Mouse (Mus musculus) heart, adult 8-10 months (tissue): Measurements from ENCODE around the gene Rbm4. TPM values are rescaled to one million over a fixed set of nuclear protein-coding genes. Genes with fewer than 3 reads are reported as not detected.
"Not testable (repeated sequence)": the region's sequence is repeated elsewhere in the genome, so short reads cannot be mapped to it uniquely, and the experiment has no call there.

Experiments
- DNase-seq: peaks from one replicate; pipeline ENCODE4 v3.0.0; 2022; ENCODE audit warnings: low spot score
- total RNA-seq, 4 experiments: library from RNA; stranded (reverse); gene quantifications; 2 replicates each; pipeline ENCODE4 v1.2.4; 2022

The Rbm4 gene
- 10 to 100 TPM; 38.2 to 44.5 (median 43.4) TPM for total RNA-seq

DNA sequence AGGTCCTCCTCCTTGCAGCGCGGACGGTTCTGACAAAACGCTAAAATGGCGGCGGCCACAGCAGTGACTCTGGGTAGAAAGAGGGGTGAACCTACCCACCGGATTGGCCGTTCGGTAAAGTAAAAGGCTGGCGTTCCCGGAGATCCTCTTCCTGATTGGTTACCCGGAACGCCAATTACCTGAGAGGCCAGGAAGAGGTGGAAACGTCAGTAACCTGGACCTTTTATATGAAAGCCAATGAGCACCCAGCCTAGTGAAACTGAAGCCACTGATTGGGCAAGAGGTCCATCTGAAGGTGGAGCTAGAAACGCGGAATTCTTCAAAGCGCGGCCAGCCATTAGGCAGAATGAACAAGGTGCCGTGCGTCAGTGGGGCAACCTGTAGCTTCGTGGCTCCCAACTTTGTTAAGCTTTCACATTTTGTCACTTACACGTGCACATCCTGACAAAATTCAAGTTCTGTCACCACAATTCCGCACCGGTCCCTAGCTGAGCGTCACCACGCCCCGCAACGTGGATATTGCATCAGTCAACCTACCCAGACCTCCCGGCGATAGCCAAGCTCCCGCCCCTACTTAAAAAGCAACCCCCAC, at the start of gene Rbm4:
Rbm4 (minus strand) TSS at position 71 of the 592 bp plus-strand sequence.
- peak; percentile 100 for DNase-seq

DNA sequence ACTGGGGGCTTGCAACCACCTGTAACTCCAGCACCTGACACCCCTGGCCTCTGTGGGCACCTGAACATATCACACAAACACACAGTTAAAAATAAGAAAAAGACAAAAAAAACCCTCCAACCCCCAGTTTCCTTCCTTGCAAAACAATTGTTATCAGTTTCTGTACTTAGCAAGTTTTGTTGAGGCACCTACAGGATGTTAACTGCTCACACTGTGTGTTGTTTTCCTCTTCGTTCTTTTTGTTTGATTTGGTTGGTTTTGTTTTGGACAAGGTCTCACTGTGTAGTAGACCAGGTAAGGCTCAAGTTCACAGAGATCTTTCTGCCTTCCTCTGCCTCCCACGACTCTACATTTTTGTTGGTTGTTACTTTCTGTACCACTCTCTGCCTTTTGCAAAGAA, 48.9 kb upstream of the Rbm4 start:
- DNase-seq = no peak

DNA sequence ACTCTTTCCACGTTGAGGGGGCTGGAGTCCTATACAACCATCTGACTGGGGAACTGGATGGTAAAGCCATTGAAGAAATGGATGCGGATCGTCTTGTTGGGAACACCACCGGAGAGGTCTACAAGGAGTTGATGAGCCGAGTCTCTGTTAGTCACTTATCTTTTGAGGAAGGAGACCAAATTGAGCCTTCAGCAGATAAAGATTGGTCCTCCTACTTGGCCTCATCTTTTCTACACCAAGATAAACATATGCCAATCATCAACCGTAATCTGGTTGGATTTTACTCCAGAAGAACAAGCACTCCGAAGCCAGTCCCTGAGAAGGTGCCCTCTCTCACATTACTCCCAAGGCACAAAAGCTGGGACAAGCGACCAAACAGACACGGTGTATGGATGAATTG, 47.1 kb upstream of the Rbm4 start:
- DNase-seq = no peak

DNA sequence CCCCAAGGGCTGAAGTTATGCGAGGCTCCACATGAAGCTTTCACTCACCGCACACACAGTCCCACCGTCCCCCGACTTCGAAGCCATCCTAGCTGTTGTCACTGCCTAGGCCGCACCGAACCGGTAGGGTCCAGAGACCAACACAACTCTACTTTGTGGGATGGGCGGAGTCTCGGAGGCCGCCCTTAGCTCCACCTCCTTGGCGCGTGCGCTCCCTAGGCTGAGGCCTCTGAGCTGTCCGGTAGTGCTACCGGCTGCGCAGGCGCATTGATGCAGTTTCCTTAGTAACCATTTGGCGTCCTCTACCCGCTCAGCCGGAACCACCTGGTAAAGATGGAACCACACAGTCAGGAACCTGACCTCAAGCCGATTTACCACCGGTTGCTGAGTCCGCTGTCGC, 45.4 kb upstream of the Rbm4 start, which contains the start of the genes Ccs and Ccdc87:
Ccs (minus strand) TSS at position 184 of the 400 bp plus-strand sequence.
Ccdc87 (plus strand) TSS at position 218 of the 400 bp plus-strand sequence.
- DNase-seq = peak; percentile 97

DNA sequence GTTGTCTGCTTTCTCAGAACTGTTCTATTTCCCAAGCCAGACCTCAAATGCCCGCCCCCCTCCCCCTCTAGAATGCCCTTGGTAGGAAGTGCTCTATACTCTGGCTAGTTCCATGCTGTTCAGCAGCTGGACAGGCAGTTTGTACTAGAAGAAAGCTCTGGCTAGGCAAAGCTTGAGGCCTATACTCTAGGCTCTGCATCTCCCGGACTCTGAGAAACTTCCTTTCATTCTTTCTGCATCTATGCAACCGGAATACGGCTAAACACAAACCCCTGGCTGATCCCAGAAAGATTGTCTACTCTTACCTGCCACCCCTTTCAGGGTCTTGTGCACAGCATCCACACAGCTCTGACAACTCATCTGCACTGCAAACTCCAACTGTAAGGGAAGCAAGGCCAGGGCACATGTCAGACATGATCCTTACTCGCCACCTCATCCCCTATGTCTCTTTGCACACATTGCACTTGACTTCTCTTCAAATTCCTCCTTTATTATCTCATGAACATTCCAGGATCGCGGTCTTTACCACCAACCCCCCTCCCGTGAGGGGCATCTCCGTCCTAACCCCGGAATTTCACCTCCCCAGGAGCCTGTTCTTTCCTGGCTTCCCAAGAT, 44.9 kb upstream of the Rbm4 start:
- no peak for DNase-seq

DNA sequence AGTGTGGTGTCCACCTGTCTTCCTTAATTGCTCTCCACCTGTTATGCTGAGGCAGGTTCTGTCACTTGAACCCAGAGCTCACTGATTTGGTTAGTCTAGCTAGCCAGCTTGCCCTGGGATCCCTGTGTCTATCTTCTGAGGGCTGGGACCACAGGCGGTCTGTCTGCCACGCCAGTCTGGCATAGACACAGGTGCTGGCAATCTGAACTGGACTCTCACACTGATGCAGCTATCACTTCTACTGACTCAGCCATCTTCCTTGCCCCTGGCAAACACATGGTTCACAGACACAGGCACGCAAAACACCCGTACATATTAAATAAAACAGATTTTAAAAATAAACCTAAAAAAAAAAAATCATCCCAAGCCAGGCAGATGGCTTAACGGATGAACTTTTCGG, 43.3 kb upstream of the Rbm4 start:
- DNase-seq = no peak

DNA sequence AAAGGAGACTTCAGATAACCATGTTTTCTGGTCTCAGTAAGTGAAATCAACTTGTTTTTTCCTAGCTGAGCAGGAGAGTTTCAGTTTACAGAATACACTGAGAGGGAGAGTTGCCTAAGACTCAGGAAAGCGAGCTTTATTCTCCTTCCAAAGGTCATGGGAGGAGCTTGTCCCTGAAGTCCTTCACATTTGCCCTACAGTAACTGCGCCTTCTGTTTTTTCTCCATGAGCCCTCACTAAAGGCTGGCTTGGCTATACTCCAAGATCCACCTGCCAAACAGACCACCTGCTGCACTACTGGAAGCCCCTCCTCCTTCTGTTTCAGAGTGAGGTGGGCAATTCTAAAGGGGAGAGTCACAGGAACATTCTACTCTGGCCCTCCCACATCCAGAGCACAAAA, 42.4 kb upstream of the Rbm4 start:
- DNase-seq = no peak

DNA sequence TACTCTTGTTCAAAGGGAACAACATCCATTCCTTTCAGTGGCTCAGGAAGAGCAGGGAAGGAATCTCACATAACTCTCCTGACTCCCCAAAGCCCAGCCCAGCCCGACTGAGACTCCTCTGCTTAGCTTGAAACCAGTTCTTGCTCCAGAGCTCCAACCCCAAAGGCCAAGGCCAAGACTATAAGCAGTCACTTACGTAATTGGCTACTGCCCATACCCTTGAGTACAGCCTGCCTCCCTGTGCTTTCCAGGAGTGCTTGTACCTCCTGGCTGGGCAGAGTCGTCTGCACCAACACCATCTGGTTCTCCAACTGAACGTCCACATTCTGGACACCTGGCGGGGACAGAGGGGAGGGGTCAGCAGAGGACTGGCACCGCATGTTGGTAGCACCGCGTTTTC, 40.3 kb upstream of the Rbm4 start:
- DNase-seq = no peak

DNA sequence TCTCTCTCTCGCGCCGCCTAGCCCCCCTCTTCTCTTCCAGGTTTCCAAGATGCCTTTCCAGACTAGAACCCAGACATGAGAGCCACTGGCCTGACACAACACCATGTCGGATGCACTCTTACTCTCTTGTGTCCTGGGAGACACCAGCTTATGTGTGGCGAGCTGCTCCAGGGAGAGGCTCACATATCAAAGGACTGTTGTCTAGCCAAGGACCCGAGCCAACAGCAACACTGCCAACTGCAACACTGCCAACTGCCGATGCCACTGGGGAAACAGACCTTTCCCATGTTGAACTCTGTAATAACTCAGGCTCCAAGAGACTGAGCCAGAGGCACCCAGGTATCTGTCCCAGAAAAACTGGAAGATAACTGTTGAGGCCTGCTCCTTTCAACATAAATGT, 35.5 kb upstream of the Rbm4 start:
- peak; percentile 69 for DNase-seq

DNA sequence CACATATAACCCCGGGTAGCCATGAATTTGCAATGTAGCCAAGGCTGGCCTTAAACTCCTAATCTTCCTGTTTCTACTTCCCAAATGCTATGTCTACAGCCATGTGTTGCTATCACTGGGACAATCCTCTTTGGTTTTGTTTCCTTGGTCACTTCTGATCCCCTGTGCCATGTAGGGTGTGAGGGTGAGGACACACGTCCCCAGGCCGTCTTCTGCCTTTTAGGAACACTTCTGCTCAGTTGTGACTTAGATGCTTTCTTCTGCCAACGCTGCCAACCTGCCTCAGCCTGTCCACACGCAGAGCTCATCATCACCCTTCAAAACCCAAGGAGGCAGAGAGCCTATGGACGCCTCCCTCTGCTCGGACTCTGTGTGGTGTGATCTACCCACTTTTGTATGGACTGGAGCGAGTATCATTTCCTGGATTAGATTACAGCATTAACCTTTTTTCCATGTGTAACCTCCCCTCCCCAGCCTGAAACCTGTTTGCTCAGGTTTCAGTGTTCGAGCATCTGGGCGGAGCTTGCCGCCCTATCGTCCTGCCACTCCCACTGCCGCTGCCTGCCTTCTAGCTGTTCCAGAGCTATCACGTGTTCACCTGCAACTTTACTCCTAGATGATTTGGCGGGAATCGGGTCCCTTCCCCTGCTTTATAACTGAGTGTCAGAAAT, 34.9 kb upstream of the Rbm4 start:
- no peak for DNase-seq

DNA sequence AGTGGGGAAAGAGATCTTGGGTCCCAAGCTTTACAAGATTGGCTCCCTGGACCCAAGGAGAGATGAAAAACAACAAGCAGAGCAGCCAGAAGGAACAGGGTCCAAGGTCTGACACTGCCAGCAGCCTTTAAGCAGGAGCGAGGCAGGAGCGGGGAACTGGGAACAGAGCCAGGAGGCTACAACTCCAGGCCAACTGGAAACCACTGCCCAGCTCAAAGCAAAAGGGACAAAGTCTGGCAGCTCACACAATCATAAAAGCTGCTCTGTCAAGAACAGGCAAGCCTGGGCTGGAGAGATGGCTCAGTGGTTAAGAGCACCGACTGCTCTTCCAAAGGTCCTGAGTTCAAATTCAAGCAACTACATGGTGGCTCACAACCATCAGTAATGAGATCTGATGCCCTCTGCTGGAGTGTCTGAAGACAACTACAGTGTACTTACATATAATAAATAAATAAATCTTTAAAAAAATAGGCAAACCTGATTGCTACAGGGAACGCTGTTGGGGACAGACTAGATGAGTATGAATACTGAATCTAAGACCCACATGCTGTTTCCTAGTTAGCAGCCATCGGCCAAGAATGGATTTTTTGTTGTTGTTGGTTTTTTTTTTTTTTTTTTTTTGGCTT, 27.1 kb upstream of the Rbm4 start:
- DNase-seq = peak; percentile 78

DNA sequence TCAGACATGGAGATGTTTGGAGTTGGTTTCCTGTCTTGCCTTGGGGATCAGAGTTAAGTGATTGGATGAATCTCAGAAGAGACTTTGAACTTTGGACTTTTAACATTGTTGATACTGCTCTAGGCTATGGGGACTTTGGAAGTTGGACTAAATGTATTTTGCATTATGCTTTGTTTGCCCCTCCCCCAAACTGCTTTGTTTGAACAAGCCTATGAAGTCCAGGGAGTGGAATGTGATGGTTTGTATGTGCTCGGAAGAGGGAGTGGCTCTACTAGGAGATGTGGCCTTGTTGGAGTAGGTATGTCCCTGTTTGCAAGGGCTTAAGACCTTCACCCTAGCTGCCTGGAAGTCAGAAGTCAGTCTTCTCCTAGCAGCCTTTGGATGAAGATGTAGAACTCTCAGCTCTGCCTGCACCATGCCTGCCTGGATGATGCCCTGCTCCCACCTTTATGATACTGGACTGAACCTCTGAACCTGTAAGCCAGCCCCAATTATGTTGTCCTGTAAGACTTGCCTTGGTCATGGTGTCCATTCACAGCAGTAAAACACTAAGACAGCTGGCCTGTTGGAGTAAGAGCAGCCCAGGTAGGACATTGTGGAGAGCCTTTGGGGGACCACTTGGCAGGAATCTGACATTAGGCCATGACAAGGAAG, 23.6 kb upstream of the Rbm4 start:
- DNase-seq = no peak

DNA sequence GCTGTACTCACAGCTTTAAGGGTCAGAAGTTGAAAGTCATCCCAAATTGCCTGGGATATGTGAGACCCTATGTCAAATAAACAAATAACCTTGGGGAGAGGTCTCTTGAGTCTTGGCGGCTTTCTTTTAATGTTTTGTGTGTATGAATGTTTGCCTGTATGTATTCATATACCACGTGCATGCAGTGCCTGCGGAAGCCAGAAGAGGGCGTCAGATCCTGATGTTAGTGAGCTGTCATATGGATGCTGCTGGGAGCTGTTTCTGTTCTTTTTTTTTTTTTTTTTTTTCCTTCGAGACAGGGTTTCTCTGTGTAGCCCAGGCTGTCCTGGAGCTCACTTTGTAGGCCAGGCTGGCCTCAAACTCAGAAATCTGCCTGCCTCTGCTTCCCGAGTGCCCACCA, 19.3 kb upstream of the Rbm4 start:
- DNase-seq = no peak

DNA sequence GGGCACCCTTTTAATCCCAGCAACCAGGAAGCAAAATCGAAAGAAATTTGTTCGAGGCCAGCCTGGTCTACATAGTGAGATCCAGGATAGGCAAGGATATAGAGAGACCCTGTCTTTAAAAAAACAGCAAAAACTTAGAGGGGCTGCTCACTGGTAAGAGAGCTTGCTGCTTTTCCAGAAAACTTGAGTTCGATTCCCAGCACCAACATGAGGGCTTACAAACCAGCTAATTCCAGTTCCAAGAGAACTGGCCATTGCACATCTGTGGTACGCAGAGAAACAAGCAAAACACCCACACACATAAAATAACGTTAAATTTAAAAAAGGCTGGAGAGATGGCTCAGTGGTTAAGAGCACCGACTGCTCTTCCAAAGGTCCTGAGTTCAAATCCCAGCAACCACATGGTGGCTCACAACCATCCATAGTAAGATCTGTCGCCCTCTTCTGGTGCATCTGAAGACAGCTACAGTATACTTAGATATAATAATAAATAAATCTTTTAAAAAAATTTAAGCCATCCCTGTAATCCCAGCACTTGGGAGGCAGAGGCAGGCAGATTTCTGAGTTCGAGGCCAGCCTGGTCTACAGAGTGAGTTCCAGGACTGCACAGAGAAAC, 18.7 kb upstream of the Rbm4 start:
- DNase-seq = not testable (repeated sequence)

DNA sequence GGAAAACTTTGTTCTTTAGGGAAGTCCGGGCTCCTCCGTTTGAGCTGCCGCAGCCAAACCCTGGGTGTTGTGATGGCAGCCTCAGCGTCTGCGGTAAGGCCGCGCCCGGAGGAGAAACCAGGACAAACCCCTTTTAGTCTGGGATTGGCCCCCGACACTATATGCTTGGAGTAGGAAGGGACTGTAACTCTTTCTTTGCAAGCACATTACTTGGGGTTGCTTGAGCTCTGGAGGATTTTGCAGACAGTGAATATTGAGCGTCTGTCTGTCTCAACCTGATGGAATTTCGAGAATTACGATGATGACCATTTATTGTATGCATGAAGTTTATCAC, 18.2 kb upstream of the Rbm4 start:
- no peak for DNase-seq

DNA sequence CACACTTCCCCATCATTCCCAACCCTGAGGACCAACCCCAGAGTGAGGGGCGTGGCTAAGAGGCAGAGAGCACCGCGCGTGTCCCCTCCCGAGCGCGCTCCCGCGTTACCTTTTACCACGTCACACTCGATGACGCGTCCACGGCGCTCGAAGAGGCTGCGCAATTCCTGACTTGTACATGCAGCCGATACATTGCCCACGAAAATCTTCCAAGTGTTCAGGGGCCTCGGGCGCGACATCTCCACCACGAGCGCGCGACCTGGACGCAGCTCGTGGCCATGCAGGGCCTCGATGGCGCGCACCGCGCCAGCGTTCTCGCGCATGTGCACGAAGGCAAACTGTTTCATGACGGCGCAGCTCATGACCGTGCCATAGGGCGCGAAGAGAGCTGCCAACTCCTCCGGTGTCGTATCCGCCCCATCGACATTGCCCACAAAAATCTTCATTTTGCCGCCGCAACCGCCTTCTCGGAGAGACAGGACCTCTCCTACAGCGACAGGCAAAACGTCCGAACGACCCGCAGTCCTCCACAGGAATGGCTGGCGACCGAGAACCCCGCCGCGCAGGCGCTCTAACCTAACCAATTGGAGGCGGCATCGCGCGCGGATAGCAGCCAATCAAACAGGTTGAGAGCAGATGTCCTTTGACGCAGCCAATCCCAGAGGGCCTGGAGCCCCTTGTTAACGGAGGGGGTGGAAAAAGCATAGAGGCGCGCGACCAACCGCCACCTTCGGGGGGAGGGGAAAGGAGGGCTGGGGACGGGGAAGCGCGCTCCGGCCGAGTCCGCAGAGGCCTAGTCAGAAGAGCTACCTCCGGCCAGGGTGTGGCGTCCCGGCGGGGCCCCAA, 17.6 kb upstream of the Rbm4 start, which contains the start of the genes Gm21992 and Rbm14:
Gm21992 (minus strand) TSS at position 550 of the 846 bp plus-strand sequence.
Rbm14 (minus strand) TSS at position 572 of the 846 bp plus-strand sequence.
- DNase-seq = peak; percentile 99

DNA sequence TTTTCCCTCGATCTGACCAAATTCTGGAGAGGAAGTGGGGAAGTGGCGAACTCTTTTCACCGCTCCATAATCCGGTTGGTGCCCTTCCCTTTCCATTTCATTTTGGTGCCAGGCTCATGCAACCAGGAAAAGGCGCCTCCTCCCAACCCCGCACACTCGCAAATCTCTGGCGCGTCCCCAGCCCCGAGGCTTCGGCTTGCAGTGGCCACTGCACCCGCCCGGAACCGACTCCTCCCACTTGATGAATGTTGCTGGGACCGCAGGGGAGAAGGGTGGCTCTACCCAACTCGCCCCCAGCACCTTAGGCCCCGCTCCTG, 17.0 kb upstream of the Rbm4 start:
- DNase-seq = peak; percentile 20

DNA sequence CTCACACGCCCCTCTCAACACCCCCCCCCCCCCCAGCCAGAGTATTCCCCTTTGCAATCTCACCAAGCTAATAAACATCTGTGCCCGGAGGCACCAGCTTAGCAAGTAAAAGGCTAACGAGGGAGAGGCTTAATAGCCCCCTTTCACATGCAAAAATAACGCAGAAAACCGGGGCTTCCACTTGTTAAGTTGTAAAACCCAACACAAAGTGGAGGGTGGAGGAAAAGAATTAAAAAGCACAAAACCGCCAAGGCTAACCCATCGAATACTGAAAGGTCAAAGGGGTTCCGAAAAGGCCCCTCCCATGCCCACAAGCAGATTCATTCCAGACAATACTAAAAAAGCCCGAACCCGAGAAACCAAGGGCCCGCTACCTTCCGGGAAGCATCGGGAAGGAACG, 16.6 kb upstream of the Rbm4 start:
- DNase-seq = no peak

DNA sequence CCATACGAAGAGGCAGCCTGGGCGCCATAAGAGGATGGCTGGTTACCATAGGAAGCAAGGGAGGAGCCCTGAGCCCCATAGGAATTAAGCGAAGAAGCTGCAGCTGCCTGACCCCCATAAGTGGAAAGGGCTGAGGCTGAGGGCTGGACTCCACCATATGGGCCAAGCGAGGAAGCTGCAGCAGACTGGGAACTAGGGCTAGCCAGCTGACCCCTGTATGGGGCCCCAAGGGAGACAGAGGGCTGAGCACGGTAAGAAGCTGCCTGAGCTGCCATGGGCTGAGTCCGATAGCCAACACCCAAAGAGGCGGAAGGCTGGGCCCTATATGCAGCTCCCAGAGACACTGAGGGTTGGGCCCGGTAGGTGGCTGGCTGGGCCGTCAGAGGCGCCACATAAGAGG, 9.6 kb upstream of the Rbm4 start:
- DNase-seq = no peak

DNA sequence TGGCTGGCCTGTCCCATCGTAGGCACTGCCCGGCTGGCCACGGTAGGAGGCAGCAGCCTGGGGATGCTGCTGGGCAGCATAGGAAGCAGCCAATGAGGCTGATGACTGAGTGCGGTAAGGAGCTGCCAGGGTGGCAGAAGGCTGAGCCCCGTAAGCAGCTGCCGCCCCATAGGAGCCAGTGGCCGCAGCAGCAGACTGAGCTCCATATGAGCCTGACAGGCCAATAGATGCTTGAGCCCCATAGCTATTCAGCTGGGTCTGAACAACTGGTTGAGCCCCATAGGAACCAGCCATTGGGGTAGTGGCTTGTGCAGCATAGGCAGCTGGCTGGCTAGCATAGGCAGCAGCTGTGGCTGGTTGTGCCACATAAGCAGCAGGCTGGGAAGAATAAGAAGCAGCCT, 9.0 kb upstream of the Rbm4 start:
- DNase-seq = no peak

DNA sequence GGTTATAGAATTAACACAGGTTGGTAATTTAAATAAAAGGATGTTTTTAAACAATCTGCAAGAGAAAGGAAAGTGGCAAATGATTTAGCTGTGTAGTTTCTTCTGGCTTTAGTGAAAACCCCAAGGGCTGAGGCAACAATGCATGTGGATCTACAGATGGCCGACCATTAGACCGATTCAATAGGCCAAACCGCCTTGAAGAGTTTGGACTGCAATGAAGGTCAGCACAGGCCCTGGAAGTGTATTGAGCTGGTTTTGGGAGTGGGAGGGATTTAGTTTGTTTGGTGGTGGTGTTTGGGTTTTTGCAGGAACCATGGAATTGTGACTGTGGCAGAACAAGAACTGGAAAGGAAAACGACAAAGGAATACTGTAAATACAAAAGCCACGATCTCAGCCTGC, 5.4 kb upstream of the Rbm4 start:
- DNase-seq = no peak
